16 mouse cellular contexts compared by ENCODE assay signal in genomic region chr6:145915435-145915834, GRCm38 (mm10). TPM values are rescaled to one million over a fixed set of nuclear protein-coding genes. Genes with fewer than 3 reads are reported as not detected.
"Had no signal": no experiment of that assay in that cellular context is flagged by ENCODE, and none has a peak within 500 bp of the region (broad histone marks: within the 10 kb centered on the region; RNA-seq: fewer than 3 reads in every experiment).

No protein-coding gene starts in this region.

- H3K27me3 ChIP-seq: midbrain, embryonic 13.5 days; neural tube, embryonic 12.5 days; stomach, embryonic 15.5 days had no signal

- H3K4me2 ChIP-seq: lung, embryonic 14.5 days; midbrain, embryonic 13.5 days; neural tube, embryonic 12.5 days; stomach, embryonic 15.5 days had no signal

- DNase-seq: lung, adult 18-20 months; lung, embryonic 14.5 days; lung, postnatal 10 days; lung, postnatal 4 days; right cerebral cortex, postnatal 14 days; thymus, adult 2 months; thymus, postnatal 25 days; thymus, postnatal 4 days had no signal

- H3K4me3 ChIP-seq: midbrain, embryonic 10.5 days; midbrain, embryonic 13.5 days; myocyte; neural tube, embryonic 12.5 days; stomach, embryonic 15.5 days had no signal

- H3K9ac ChIP-seq: lung, embryonic 14.5 days; midbrain, embryonic 13.5 days; neural tube, embryonic 12.5 days; stomach, embryonic 15.5 days had no signal

- H3K4me1 ChIP-seq: midbrain, embryonic 13.5 days; neural tube, embryonic 12.5 days; stomach, embryonic 15.5 days had no signal

- ATAC-seq: midbrain, embryonic 13.5 days; midbrain, embryonic 16.5 days had no signal

- H3K9me3 ChIP-seq: midbrain, embryonic 10.5 days; midbrain, embryonic 13.5 days; neural tube, embryonic 12.5 days; stomach, embryonic 15.5 days had no signal

- H3K27ac ChIP-seq: midbrain, embryonic 10.5 days; midbrain, embryonic 13.5 days; neural tube, embryonic 12.5 days; stomach, embryonic 15.5 days; stomach, postnatal 0 days had no signal

- H3K36me3 ChIP-seq: midbrain, embryonic 10.5 days; midbrain, embryonic 13.5 days; neural tube, embryonic 12.5 days; stomach, embryonic 15.5 days had no signal

RNA-seq across cellular contexts. Expression of gene Sspn, which starts 16.0 kb away (rescaled TPM):
- total RNA-seq: megakaryocyte-erythroid progenitor cell, adult 5-6 weeks had no signal
